Mouse (Mus musculus) ovary, adult 18-20 months (tissue): ENCODE measurements around the gene Tex29.
"Not testable (repeated sequence)": the region's sequence is repeated elsewhere in the genome, so short reads cannot be mapped to it uniquely, and the experiment has no call there.

ENCODE experiments used
- DNase-seq: peaks from one replicate; pipeline ENCODE4 v3.0.0; 2022; ENCODE audit warnings: low spot score, mixed read lengths

The Tex29 gene

DNA sequence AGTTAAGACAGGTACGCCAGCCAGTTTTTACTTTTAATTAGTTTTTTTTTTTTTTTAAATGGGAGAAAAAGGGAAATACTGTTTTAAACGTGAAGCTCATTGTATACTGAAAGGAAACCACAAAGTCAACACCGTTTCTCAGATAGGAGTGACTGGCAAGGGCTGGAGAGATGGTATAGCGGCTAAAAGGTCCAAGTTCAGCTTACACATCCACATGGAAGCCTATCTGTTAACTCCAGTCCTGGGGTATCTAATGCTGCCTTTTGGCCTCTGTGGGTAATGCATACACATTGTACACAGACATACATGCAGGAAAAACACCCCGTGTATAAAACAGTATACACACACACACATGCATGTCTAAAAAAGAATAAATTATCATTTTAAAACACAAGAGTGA, 8.3 kb upstream of the Tex29 start:
- no peak for DNase-seq

DNA sequence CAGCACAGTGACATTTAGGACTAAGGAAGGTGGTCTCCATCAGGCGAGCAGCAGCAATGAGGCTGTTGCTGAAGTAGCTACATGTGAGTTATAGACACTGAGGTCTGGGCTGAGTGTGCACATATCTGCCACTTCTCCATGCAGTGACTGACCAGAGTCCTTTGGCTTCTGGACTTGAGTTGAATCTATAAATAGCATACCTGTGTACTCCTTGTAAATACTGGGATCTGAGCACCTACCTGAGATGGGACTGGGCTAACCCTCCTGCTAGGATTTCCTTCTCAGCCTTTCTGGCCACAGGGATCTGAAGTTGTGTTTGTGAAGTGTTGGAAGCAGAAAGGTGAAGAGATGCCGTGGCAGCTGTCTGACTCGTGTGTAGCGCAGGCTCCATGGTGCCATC, 7.1 kb upstream of the Tex29 start:
- DNase-seq = no peak

DNA sequence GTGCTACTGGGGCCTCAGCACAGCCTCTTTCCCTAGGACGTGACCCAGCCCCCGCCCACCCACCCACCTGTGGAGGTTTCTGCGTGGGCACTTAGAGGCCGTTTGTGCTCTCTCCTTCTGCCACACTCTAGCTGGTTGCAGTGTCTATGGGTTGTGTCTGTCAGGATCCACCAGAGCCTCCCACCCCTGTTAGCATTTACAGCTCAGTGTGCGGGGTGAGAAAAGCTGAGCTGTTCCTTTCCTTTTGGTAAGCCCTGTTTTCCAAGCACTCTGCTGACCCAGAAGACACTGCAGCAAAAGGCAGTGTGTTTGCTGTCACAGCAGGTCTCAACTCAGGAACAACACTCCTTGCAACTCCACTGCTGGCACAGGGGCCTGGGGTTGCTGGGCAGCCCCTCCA, 6.1 kb upstream of the Tex29 start:
- no peak for DNase-seq

DNA sequence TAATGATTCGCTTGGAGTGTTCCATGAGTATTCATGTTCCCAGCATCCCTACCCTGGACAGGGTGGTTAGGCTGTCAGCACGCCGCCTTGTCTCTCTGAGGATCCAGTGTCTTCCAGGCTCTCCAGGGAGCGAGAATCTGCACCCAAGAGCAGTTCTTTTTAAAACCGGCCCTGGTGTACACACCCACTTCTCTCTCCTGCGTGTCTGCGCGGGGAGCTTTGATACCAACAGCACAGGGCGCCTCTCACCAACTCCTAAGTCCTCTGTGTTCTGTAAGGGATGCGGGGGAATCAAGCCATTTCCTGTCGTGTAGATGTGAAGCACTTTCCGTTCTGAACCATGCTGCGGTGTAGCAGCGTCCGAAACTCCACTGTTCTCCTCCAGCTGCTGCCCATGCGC, 5.6 kb upstream of the Tex29 start:
- DNase-seq = no peak

DNA sequence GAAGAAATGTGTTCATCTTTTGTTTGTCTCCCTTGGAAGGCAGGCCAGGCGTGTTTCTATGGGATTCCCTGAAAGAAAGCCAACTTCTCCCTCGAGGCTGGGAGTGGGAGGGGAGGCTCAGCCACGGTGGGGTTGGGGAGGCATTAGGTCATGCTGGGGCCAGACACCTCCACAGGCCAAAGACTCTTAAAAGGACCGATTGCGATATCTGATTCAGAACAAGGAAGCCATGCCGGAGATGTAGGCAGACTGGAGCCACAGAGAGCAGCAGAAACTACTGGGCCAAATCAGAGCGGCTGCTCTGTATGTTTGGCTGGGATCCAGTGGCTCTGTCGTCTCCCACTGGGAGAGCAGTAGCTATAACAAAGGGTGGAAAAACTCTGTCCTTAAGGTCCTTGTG, 1.3 kb downstream of the Tex29 start:
- no peak for DNase-seq

DNA sequence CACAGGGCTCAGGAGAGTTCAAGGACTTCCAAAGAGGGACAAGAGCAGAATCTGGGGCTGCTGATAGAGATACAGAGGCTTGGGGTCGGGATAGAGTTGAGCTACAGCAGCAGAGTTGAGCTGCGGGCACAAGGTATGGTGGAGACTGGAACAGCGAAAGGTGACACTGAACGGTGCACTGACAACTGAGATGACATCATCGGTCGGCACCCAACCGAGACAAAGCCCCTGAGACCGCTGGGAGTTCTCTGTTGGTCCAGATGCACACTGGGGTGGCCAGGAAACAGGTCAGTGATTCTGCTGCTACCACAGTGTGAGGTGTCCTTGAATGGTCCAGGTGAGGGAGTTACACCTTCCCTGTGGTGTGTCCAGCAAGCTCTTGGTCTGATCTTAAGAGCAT, 2.5 kb downstream of the Tex29 start:
- DNase-seq = no peak

DNA sequence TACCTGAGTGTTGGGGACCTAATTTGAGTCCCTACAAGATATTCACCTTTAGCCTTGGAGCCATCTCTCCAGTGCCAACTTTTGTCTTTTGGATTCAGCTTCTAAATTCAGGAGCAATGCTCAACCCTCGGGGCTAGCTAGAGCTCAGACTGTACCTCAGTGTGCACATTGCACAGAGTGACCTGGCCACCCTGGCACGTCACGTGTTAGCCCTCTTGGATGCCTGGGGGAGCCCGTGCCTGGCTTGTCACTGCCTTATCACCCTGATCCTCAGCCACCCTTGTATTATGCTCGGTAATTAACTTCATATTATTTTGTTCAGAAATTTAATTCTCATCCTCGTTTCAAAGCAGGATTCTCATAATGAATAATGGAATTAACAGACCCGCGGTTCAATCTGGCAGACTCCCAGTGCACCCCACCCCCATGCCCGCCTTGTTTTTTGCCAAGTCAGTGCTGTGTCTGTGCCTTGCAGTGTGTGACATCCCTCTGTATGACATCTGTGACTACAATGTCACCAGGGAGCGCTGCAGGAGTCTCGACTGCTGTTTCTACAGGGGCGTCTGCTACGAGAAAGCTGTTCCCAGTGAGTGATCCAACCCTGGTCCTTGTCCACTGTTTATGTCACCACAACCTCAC, 3.5 kb downstream of the Tex29 start:
- no peak for DNase-seq

DNA sequence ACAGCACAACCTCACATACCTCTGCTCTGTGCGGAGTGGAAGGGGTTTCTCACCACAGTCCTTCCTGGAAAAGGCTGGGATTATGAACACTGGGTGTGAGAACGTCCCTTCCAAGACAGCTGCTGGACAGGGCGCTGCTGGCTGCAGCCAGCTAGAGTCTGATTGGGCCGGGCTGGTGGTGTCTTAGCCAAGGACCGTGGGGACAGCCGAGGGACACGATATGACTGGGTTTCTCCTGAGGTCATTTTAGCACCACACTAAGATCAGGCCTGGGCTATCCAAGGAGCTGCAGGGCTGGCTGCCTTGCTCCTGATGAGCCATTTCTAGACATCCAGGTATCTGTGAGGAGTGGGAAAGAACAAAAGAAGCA, 4.0 kb downstream of the Tex29 start:
- DNase-seq = no peak

DNA sequence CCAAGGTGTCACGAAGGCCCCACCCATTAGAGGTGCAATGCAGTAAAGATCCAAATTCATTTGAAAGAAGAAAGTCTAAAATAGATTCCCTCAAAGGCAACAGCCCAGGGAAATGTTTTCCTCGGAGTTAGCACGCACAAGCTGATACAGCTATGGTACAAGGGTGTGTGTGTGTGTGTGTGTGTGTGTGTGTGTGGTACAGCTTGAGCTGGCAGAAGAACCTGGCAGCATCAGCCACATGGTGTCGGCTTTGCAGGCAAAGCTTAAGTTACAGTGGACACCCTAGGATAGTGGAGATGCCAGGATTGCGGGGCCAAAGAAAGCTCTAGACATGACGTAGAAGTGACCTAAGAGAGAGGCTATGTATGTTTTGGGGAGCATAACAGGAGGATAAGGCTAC, 6.5 kb downstream of the Tex29 start:
- no peak for DNase-seq

DNA sequence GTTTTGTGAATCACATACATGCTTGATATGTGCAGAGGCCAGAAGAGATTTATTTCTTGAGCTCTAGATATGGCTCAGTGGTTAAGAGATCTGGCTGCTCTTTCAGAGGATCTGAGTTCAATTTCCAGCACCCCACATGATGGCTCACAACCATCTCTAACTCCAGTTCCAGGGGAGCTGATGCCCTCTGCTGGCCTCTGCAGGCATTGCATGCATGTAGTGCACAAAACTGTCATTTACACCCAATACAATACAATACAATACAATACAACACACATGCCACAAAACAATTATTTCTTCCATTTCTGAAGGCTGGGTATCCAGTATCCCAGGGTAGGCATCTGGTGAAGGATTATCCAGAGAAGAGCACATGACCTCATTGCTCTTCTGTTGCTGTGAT, 27.6 kb downstream of the Tex29 start:
- DNase-seq = no peak

DNA sequence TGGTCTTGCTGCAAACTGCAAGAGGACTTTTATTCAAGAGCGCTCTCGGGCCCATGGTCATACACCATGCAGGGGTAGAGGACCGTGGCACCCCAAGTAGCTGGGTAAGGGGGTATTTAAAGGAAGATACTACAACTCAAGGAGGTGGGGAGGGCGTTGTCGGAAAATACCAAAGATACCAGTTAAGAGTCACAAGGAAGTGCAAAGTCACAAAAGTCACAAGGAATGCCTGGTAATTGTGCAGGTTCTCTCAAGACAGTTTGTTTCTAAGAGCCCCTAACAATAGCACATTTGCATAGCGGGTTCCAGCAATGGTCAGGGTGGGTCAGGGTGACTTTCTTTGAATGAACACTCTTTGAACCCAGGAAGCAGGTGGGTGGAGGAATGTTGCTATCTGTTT, 34.0 kb downstream of the Tex29 start:
- not testable (repeated sequence) for DNase-seq

DNA sequence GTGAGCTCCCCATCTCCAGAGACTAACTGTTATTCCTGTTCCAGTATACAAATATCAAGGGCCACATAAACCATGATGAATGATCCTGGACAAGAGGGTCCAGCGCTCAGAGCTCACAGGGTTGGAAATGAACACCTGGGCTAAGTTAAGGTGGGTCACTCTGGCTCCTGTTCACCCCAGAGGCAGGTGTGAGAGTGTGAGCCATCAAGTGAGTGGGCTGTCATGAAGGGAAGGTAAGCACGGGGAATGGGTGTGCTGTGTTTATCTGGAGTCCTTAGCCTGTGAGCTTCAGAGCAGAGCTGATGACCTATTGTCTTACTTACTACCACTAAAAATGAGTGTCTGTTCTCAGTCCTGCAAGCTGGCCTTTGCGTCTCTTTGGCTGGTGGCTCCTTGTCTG, 44.4 kb downstream of the Tex29 start:
- no peak for DNase-seq

DNA sequence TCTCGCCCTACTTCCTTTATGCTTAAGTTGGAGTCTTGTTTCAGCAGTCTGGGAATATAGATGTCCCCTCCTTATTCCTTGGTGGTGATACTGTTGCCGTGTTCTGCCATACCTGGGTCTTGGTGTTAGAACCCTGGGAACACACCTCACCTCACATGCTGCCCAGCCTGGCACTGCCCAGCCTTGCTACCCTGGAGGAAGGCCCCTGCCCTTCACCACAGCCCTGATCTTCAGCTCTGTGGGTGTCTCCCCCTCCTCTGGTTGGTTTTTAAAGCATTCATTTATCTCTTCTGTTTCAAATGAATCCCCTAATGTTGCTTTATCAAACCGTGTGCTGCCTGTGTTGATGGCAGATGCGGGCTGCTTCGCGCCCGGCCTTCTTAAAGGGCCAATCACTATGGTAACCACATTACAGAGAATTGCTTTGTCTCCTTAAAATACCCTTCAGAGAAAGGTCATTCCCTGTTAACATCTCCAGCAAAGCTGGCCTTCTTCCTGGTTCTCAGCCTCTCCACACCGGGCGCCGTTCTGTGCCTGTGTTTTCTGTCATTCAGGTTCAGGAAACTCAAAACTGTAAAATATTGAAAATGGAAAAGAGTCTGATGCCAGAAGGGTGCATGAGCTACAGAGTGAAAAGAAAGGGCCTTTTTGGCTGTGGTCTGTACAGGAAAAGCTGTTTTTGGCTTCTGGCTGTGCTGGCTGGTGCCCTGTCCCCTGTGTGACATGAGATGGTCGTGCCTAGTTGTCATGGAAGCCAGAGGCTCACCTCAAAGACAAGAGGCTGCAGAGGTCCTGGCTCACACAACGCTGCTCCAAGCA, 45.8 kb downstream of the Tex29 start:
- DNase-seq = no peak

DNA sequence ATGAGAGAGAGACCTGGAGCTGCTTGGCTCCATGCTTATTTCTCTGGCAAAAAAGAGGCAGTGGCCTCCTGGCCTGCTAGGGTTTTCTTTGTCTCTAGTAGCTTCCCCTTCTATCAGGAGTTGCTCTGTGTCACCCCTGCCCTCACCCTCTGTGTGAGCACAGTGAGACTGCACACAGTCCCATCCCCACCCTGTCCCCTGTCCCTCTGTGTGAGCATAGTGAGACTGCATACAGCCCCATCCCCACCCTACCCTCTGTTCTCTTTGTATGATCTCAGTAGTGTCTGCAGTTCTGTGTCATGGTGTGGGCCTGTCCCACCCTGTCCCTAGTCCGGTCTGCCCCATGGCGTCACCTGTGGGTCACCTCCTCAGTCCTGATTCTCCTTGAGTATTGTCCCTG, 46.5 kb downstream of the Tex29 start:
- no peak for DNase-seq

DNA sequence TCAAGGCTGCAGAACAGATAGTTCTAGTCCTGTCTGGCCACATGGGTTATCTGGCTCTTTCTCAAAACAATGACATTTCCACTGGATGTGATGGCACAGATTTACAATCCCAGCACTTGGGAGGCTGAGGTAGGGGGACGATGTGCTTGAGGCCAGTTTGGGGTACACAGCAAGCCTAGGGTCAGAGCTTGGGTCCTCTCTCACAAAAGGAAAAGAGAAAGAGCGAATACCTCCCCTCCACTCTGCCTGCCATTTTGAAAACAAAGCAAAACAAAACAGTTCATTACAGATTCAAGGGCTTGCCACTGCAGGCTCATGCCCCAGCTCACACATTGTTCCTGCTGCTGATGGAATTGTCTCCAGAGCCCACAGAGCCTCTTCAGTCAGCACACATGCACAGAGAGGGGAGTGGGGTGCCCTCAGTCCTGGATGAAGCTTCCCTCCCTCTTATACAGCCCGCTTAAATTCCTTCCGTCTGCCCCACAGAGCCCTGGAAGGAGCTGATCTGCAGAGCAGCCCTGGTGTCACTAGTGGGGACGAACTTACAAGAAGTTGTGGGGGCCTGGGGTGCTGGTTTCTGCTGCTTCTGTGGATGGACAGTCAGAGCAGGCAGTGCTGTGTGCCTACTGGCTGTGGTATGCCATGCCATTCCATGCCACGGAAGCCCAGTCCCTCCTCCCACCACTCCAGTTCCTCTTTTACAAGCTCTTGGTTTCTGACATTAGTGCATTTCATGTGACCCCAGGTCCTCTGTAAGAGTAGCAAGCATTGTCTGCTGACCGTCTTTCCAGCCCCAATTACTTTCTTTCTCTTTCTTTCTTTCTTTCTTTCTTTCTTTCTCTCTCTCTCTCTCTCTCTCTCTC, 49.1 kb downstream of the Tex29 start:
- DNase-seq = no peak

DNA sequence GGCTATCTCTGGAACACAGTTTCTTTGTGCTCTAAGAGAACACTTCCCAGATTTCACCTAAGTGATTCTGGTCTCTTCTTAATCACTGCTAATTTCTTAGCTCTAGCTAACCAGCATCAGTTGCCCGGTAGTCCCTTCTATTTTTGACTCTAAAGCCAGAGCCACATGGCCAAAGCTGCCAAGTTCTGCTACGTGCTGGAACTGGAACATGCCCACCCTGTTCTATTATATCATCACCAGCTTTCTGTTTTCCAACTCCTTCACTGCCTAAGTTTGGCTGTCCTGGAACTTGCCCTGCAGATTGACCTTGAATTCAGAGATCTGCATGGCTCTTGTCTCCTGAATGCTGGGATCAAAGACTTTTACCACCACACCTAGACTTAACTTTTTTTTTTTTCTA, 52.5 kb downstream of the Tex29 start:
- DNase-seq = no peak

DNA sequence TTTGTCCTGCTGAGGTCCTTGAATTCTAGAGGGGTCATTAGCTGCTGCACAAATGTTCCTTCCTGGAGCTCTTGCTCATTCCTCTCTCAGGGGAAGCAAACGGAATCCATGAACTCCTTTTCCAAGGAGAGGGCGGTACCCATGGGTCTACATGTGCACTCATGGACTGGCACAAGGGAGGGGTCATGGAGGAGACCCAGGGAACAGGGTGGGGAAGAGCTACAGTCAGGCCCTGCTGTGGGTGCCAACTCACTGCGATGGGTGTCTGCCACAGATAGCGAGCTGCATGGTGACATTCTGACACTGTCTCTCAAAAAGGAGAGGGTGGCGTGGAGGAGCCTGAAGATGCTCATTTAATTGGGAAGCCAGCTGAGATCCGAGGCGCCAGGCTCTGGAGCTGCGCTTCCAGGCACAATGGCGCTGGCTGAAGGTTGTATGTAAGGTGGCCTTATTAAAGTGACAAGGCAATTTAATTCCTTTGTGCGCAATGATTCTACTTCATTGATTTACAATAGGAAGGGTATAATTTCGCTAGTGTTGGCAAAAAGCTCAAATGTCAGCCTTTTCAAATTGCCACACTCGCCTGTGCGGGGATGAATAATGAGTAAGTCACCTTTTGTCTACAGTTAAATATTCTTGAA, 55.9 kb downstream of the Tex29 start:
- DNase-seq = no peak

DNA sequence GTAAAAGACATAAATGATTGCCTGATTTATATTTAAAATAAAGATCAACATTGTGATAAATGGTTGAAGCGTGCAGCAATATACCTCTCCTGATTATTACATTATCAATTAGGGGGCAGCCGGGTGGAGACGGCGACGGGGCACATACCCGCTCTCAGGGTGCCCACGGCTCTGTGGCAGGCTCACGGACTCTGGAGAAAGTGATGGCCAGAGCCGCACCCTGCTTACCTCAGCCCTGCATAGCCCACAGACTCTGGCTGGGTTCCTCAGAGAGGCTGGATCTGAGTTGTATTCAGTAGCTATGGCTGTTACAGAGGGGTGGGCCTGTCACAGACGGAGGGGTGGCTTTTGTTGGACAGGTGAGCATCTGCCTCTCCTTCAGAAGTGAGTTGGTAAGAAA, 56.4 kb downstream of the Tex29 start:
- DNase-seq = no peak

DNA sequence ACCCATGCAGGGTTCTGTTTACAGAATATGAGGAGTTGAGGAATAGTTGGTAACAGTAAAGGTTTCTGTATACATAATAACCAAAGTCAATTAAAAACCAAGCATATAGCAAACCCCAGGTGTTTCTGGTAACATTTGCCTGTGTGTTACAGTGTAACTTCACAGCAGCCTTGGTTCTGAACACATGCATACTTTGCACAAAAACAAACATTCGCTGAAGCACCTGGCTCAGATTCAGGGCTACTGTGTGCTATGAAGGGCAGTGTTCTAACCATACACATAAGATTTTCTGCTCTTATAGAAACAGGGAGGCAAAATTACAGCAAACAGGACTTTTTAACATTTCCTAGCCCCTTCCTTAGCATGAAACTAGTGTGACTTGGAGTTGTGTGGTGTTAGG, 58.5 kb downstream of the Tex29 start:
- no peak for DNase-seq
